Mouse (Mus musculus) liver, postnatal 0 days (tissue): Measurements from ENCODE around the gene Plxna2. TPM values are rescaled to one million over a fixed set of nuclear protein-coding genes. Genes with fewer than 3 reads are reported as not detected.

Experiments used
- ATAC-seq: fragments of 200-750 bp; cut with Nextera tagmentation; 2 replicates; pipeline ENCODE4 v1.8.0; 2017; ENCODE audit warnings: mild to moderate bottlenecking, moderate library complexity
- DNase-seq: peaks from one replicate; pipeline ENCODE4 v3.0.0-alpha.2; 2016
- H3K27ac ChIP-seq: fragments of 300-500 bp; sonication (generic); 2 replicates; pipeline ENCODE4 v1.5.1; 2014; ENCODE audit warnings: antibody characterized with exemption, moderate library complexity, mild to moderate bottlenecking, low read depth
- H3K27me3 ChIP-seq: fragments of 300-500 bp; sonication (generic); 2 replicates; pipeline ENCODE4 v1.6.1; 2014; ENCODE audit warnings: low read length, control low read depth, mixed read lengths; ENCODE audit not compliant: insufficient read depth
- H3K36me3 ChIP-seq: fragments of 300-500 bp; sonication (generic); replicated peaks from 2 replicates; pipeline ENCODE4 v1.6.1; 2014; ENCODE audit warnings: mild to moderate bottlenecking, control low read depth, low read length, moderate library complexity, mixed read lengths; ENCODE audit not compliant: insufficient read depth
- H3K4me1 ChIP-seq: fragments of 300-500 bp; sonication (generic); 2 replicates; pipeline ENCODE4 v1.6.1; 2014; ENCODE audit warnings: antibody characterized with exemption, mild to moderate bottlenecking, control low read depth; ENCODE audit not compliant: insufficient read depth
- H3K4me2 ChIP-seq: fragments of 300-500 bp; sonication (generic); 2 replicates; pipeline ENCODE4 v1.6.1; 2014; ENCODE audit warnings: low read depth, mild to moderate bottlenecking, low read length, moderate library complexity, mixed read lengths
- H3K4me3 ChIP-seq: fragments of 300-500 bp; sonication (generic); 2 replicates; pipeline ENCODE4 v1.5.1; 2014; ENCODE audit warnings: low read depth, low read length
- H3K9ac ChIP-seq: fragments of 300-500 bp; sonication (generic); replicated peaks from 2 replicates; pipeline ENCODE4 v1.6.1; 2014; ENCODE audit warnings: mild to moderate bottlenecking, moderate library complexity
- H3K9me3 ChIP-seq: fragments of 300-500 bp; sonication (generic); 2 replicates; pipeline ENCODE4 v1.6.1; 2016; ENCODE audit warnings: mild to moderate bottlenecking, control low read depth, low read length, mixed read lengths
- CTCF ChIP-seq: sonication (generic); IDR thresholded peaks from 2 replicates; pipeline ENCODE4 v1.5.1; 2016; ENCODE audit warnings: antibody characterized with exemption, low read depth
- EP300 ChIP-seq: IDR thresholded peaks from 2 replicates; pipeline ENCODE4 v1.6.1; 2016; ENCODE audit warnings: antibody characterized with exemption, low read depth, mild to moderate bottlenecking
- WGBS: fragments of 180-500 bp; shearing (Covaris S2); extraction: QIAGEN DNeasy Blood & Tissue Kit; methylation state at CpG from one replicate; pipeline ENCODE4 v1.1.7; 2014; ENCODE audit not compliant: insufficient replicate concordance; 5-methylcytosine and 5-hydroxymethylcytosine counted together
- polyA plus RNA-seq: library from polyadenylated mRNA; unstranded; fragments of >200 nt; fragmentation: Nextera tagmentation; extraction: Ambion mirVana; gene quantifications from 2 replicates; pipeline ENCODE4 v1.2.1, GENCODE M21; 2015

Gene Plxna2
- polyA plus RNA-seq, 1 experiment from 2014 or later, result 2.3 TPM

DNA sequence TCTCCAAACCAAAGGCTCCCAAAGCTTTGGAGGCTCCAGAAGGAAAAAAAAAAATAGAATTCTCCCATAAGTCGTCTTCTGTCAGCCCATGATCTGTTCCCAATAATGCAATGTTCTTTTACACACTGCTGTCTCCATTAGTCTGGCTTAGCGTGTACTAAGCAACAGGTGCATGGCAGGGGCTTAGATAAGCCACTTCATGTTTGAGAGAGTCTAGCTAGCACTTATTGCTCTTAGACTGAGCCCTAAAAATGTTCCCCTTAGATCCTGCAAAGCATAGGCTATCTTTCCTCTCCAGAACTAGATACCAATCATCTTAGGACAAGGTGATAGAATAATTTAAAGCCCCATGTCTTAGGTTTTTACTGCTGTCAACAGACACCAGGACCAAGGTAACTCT lies 156.3 kb downstream of the Plxna2 start:
- DNase-seq (no peak), ATAC-seq (peak; percentile 90)
- Histone ChIP-seq H3K27me3 (no peaks in the 10 kb centered on the region), H3K4me3 (no peak overlapping the region), H3K9ac (no peak overlapping the region), H3K4me2 (no peak overlapping the region), H3K27ac (no peak overlapping the region), H3K4me1 (peaks cover 6% of the 10 kb centered on the region; the same call in 1 of the 2 replicates), H3K9me3 (no peaks in the 10 kb centered on the region), H3K36me3 (no peaks in the 10 kb centered on the region; the same call in 1 of the 2 replicates)
- TF ChIP-seq CTCF (no peak), EP300 (peak; percentile 54; the same call in 1 of the 2 replicates)
- WGBS, result 53% methylated on average over 2 of the region's 2 CpGs

DNA sequence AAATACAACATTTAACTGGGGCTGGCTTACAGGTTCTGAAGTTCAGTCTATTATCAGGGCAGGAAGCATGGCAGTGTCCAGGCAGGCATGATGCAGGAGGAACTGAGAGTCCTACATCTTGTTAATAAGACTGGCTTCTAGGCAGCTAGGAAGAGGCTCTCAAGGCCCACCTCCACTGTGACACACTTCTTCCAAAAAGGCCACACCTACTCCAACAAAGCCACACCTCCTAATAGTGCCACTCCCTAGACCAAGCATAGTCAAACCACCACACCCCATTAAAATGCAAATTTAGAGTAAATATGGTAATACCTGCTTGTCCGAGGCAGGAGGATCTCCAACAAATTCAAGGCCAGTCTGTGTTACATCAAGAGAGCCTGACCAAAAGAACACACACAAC lies 156.7 kb downstream of the Plxna2 start:
- Histone ChIP-seq H3K36me3 (no peaks in the 10 kb centered on the region; the same call in 1 of the 2 replicates), H3K27me3 (no peaks in the 10 kb centered on the region), H3K9ac (no peak overlapping the region), H3K9me3 (no peaks in the 10 kb centered on the region), H3K4me1 (peaks cover 6% of the 10 kb centered on the region; the same call in 1 of the 2 replicates), H3K4me2 (no peak overlapping the region), H3K4me3 (no peak overlapping the region), H3K27ac (no peak overlapping the region)
- 79% methylated on average over 1 of the region's 1 CpGs for WGBS
- TF ChIP-seq CTCF, result no peak
- TF ChIP-seq EP300, result no peak
- ATAC-seq (peak; percentile 94), DNase-seq (no peak)

DNA sequence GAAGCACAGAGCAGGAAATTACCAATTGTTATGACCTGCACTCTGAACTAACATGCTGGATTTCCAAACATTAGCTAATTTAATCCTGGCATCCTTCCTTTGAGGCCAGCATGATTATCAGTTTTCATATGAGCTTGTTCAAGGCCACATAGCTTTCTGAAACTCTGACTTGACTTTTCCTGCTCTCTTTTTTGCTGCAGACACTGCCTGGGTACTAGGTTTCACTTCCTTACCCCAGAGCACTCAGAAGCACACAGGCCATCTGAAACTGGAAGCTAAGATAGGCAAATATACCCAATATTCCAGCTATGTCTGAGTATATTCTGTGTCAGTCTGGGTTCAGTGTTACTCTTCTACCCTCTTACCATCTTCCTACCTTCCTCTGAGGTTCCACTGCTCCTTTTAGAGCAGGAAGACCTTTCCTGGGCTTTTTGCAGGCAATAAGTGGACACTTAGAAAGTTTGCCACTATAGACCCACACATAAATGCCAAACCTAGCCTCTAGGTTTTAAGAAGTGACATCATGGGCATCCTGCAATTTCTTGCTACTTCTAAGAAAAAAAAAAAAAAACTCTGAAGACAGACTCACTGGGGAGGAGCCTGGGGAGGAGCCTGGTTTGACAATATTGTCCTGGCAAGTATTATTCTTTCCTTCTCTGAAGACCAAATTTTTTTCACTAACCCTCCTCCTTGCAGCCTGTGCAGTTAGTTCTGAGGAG lies 157.8 kb downstream of the Plxna2 start:
- Histone ChIP-seq H3K27ac (no peak overlapping the region), H3K9me3 (no peaks in the 10 kb centered on the region), H3K4me3 (no peak overlapping the region), H3K4me1 (peaks cover 6% of the 10 kb centered on the region; the same call in 1 of the 2 replicates), H3K27me3 (no peaks in the 10 kb centered on the region), H3K36me3 (peaks cover 2% of the 10 kb centered on the region; the same call in 1 of the 2 replicates), H3K4me2 (no peak overlapping the region), H3K9ac (no peak overlapping the region)
- no peak for TF ChIP-seq EP300
- no peak for TF ChIP-seq CTCF
- ATAC-seq (no peak), DNase-seq (no peak)

DNA sequence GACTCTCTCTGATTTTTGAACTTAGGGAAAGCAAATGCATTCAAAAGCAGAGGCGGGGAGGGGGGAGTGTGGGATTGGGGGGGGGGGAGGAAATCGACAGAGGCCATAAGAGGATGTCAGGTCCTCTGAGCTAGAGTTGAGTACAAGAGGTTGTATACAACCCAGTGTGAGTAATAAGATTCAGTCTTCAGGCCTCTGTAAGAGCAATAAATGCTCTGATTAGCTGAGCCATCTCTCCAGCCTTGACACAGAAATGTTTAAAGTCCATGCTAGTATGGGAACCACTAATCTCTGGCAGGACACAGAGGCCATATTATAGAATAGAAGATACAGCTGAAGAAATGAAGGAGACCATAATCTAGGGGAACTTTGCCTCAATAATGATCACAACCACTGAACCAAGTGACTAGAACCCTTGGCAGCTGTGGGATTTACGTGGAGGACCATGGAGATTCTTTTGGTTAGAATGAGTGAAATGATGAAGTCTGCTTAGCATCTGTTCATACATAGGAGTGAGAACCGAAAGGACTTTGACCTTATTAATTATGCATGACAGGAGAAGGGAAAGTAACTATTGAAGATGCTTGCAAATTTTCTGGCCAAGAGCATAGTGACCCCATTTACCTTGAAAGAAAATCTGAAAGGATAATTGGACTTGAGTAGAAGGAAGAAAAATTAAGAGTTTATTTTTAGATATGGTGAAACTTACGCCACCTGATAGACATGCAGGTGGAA lies 158.7 kb downstream of the Plxna2 start:
- DNase-seq (no peak), ATAC-seq (no peak)
- peaks cover 6% of the 10 kb centered on the region; the same call in 1 of the 2 replicates for H3K4me1 ChIP-seq
- no peak overlapping the region for H3K4me2 ChIP-seq
- no peaks in the 10 kb centered on the region for H3K27me3 ChIP-seq
- no peak overlapping the region for H3K9ac ChIP-seq
- peaks cover 5% of the 10 kb centered on the region; the same call in 1 of the 2 replicates for H3K36me3 ChIP-seq
- no peaks in the 10 kb centered on the region for H3K9me3 ChIP-seq
- no peak overlapping the region for H3K27ac ChIP-seq
- 78% methylated on average over 5 of the region's 5 CpGs for WGBS
- no peak for TF ChIP-seq EP300
- no peak for TF ChIP-seq CTCF
- H3K4me3 ChIP-seq, result no peak overlapping the region

DNA sequence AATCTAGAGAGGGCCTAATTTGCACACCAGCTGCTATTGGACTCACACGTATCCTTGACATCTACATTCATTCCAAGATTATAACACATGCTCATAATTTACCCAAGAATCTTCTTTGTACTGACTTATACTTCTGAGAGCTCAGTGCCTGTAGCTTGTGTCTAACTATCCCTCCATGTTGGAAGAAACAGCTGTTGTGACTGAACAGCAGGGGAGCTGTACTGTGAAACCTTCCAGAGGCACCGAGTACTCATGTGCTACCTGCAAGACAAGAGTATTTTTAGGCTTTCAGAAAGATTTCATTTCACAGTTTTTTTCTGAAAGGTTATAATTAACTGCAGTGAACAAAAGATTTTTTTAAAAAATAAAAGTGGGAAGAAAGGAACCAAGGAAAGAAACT lies 159.6 kb downstream of the Plxna2 start:
- WGBS, result 86% methylated on average over 2 of the region's 2 CpGs
- H3K36me3 ChIP-seq, result peaks cover 5% of the 10 kb centered on the region; the same call in 1 of the 2 replicates
- no peak for TF ChIP-seq CTCF
- TF ChIP-seq EP300, result no peak

DNA sequence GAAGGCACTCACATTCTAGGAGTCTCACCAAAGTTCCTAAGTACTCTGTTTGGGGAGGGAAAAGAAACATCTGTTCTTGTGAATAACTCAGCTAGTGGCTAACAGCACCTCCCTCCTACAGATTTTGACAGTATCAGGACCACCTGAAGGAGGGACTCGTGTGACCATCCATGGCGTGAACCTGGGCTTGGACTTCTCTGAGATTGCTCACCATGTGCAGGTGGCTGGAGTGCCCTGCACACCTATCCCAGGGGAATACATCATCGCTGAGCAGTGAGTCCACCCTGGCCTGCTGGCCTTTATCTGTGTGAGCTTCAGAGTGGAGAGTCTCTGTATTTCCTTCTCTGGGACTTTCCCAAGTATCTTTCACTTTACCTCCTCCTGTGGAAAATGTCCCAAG lies 162.4 kb downstream of the Plxna2 start:
- H3K4me2 ChIP-seq, result no peak overlapping the region
- no peak overlapping the region for H3K27ac ChIP-seq
- no peaks in the 10 kb centered on the region for H3K9me3 ChIP-seq
- no peaks in the 10 kb centered on the region for H3K4me1 ChIP-seq
- no peak overlapping the region for H3K4me3 ChIP-seq
- WGBS, result 80% methylated on average over 3 of the region's 3 CpGs
- ATAC-seq (no peak), DNase-seq (no peak)
- no peak overlapping the region for H3K9ac ChIP-seq
- TF ChIP-seq EP300, result no peak
- TF ChIP-seq CTCF, result no peak
- peaks cover 5% of the 10 kb centered on the region; the same call in 1 of the 2 replicates for H3K36me3 ChIP-seq
- no peaks in the 10 kb centered on the region for H3K27me3 ChIP-seq

More for the DNA sequence above, 159.6 kb downstream of the Plxna2 start:
- Histone ChIP-seq H3K9ac (no peak overlapping the region), H3K27ac (no peak overlapping the region), H3K27me3 (no peaks in the 10 kb centered on the region), H3K9me3 (no peaks in the 10 kb centered on the region), H3K4me2 (no peak overlapping the region), H3K4me3 (no peak overlapping the region), H3K4me1 (peaks cover 6% of the 10 kb centered on the region; the same call in 1 of the 2 replicates)
- ATAC-seq (no peak), DNase-seq (no peak)
